Mouse (Mus musculus): Measurements from ENCODE around the gene Srrm2.

DNA sequence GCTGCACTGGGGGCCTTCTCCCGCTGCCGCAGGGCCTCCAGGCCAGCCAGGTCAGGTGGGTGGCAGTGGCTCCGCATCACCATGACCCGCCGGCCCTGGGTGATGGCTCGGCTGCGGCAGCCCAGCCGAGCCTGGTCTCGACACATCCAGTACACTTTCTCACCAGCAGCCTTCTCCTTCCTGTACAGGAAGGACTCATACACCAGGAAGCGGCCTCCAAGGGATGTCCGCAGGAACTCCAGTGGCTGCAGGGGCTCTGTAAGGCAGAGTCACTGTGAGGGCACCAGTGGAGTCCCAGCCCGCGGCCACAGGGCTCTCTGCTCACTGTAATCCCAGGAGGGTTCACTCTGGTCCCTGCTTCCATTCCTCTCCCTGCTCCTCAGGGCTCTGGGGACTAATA lies 34.6 kb upstream of the Srrm2 start:
- TF ChIP-seq E2F4 (IDR thresholded peaks at IDR 0.05; ENCODE audit: insufficient replicate concordance, low read depth, low read length) (no peak), POLR2A (IDR thresholded peaks at IDR 0.05; ENCODE audit: low read depth, low read length) (no peak), TBP (conservative IDR thresholded peaks at IDR 0.05; ENCODE audit: low read depth, low read length) (no peak), ZC3H11A (IDR thresholded peaks at IDR 0.05; ENCODE audit: low read depth, low read length) (no peak), TCF12 (IDR thresholded peaks at IDR 0.05; ENCODE audit: low read depth, low read length) (no peak)

Measured in CH12.LX (cell line).